Mouse (Mus musculus): Measurements from ENCODE around the gene Prep.

DNA sequence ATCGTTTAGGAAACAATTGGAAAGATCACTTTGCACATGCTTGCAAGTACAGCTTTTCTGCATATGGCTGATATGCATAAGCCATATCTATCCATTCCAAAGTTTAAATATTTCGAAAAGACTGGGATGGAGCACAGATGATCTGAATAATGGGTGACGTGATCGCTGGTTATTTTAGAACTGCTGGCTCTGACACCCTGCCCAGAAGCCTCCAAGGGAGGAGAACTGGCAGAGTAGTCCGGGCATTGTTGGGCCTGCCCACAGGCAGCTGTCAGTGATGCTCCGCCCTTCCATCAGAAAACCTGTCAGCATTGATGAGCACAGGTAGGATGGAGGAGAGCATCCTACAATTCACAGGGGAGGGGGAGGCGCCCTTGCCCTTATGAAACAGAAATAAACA lies 69.8 kb downstream of the Prep start:
- no peak for TF ChIP-seq POLR2A (IDR thresholded peaks at IDR 0.05; ENCODE audit: borderline replicate concordance, extremely low read depth, insufficient read depth, insufficient read length, poor library complexity, severe bottlenecking)
- TF ChIP-seq CTCF (IDR thresholded peaks at IDR 0.05; ENCODE audit: borderline replicate concordance, extremely low read depth, insufficient read depth, insufficient read length) = no peak
